Mouse (Mus musculus) heart, postnatal 0 days (tissue): ENCODE measurements around the gene Arhgef28.

ENCODE experiments used
- CTCF ChIP-seq: IDR thresholded peaks from 2 replicates; pipeline ENCODE4 v1.5.1; 2016; ENCODE audit warnings: antibody characterized with exemption, control low read depth, low read depth
- EP300 ChIP-seq: IDR thresholded peaks from 2 replicates; pipeline ENCODE4 v1.6.1; 2016; ENCODE audit warnings: antibody characterized with exemption, low read depth

GRCm38 (mm10) chr13:98235451-98235850 is 29.2 kb upstream of the Arhgef28 start:
- TF ChIP-seq CTCF (no peak), EP300 (no peak)
